Mouse (Mus musculus): ENCODE results near the gene Supv3l1. TPM values are rescaled to one million over a fixed set of nuclear protein-coding genes. Genes with fewer than 3 reads are reported as not detected.

Gene Supv3l1
- total and polyA plus RNA-seq, 3 experiments, result 51.8 to 72.0 TPM; not detected in 1

GRCm38 (mm10) chr10:62404901-62405300 lies 44.6 kb downstream of the Supv3l1 start:
- no peaks in the 10 kb centered on the region for H3K36me3 ChIP-seq (ENCODE audit: control insufficient read depth in 1 of 2, insufficient read depth in 2 of 2, low read length in 2 of 2)
- no peak for DNase-seq (ENCODE audit: low read depth, low spot score)
- H3K4me3 ChIP-seq (ENCODE audit: control insufficient read depth in 1 of 2, insufficient read depth in 1 of 2, low read depth in 2 of 2, low read length in 2 of 2), result no peak overlapping the region
- no peaks in the 10 kb centered on the region for H3K27me3 ChIP-seq (ENCODE audit: control insufficient read depth in 1 of 2, insufficient read depth in 2 of 2, low read length in 2 of 2)
- no peak for TF ChIP-seq TAL1 (IDR thresholded peaks at IDR 0.05; ENCODE audit: low read length)
- no peak for TF ChIP-seq E2F4 (IDR thresholded peaks at IDR 0.05; ENCODE audit: borderline replicate concordance, low read depth, low read length)
- TF ChIP-seq EP300 (IDR thresholded peaks at IDR 0.05; ENCODE audit: low read depth in 1 of 2, low read length in 2 of 2), result no peak
- TF ChIP-seq CTCF (IDR thresholded peaks at IDR 0.05 in 2 of 3, conservative IDR thresholded peaks at IDR 0.05 in 1 of 3; ENCODE audit: control insufficient read depth in 1 of 3, insufficient read depth in 1 of 3, low read depth in 2 of 3, low read length in 3 of 3, poor library complexity in 1 of 3, severe bottlenecking in 1 of 3), result no peak
- no peak for TF ChIP-seq NRF1 (IDR thresholded peaks at IDR 0.05; ENCODE audit: insufficient read depth, low read depth, low read length, poor library complexity, severe bottlenecking)
- no peak for TF ChIP-seq MYC (IDR thresholded peaks at IDR 0.05; ENCODE audit: low read depth, low read length)
- TF ChIP-seq USF2 (IDR thresholded peaks at IDR 0.05; ENCODE audit: borderline replicate concordance in 1 of 2, insufficient read depth in 1 of 2, low read depth in 1 of 2, low read length in 2 of 2), result no peak
- no peak for TF ChIP-seq MEF2A (IDR thresholded peaks at IDR 0.05; ENCODE audit: extremely low read depth, insufficient replicate concordance, low read depth, low read length, poor library complexity, severe bottlenecking)
- no peak for TF ChIP-seq MAX (IDR thresholded peaks at IDR 0.05; ENCODE audit: low read length)
- TF ChIP-seq JUND (IDR thresholded peaks at IDR 0.05; ENCODE audit: low read depth, low read length), result no peak
- no peak for TF ChIP-seq SIN3A (IDR thresholded peaks at IDR 0.05; ENCODE audit: low read length)
- no peak for TF ChIP-seq ETS1 (IDR thresholded peaks at IDR 0.05; ENCODE audit: low read depth, low read length)
- no peak for TF ChIP-seq SMC3 (IDR thresholded peaks at IDR 0.05; ENCODE audit: low read depth, low read length)
- TF ChIP-seq TCF12 (IDR thresholded peaks at IDR 0.05; ENCODE audit: low read depth, low read length), result no peak
- TF ChIP-seq UBTF (IDR thresholded peaks at IDR 0.05; ENCODE audit: borderline replicate concordance, insufficient read depth, low read depth, low read length), result no peak
- H3K4me1 ChIP-seq (ENCODE audit: control insufficient read depth in 1 of 2, insufficient read depth in 2 of 2, low read length in 2 of 2), result no peaks in the 10 kb centered on the region
- no peaks in the 10 kb centered on the region for H3K9me3 ChIP-seq (replicated peaks; ENCODE audit: insufficient read depth, low read length)
- no peaks in the 10 kb centered on the region for H3K79me2 ChIP-seq (ENCODE audit: control insufficient read depth, insufficient read depth, low read length, poor library complexity)
- H3K27ac ChIP-seq (ENCODE audit: control insufficient read depth, low read depth, low read length), result no peak overlapping the region
- no peak overlapping the region for H3K9ac ChIP-seq (ENCODE audit: control insufficient read depth, low read depth, low read length, poor library complexity, severe bottlenecking)

GRCm38 (mm10) chr10:62401641-62402111 lies 47.9 kb downstream of the Supv3l1 start:
- Histone ChIP-seq H3K36me3 (ENCODE audit: control insufficient read depth in 1 of 2, insufficient read depth in 2 of 2, low read length in 2 of 2) (no peaks in the 10 kb centered on the region), H3K9ac (ENCODE audit: control insufficient read depth, low read depth, low read length, poor library complexity, severe bottlenecking) (no peak overlapping the region), H3K4me1 (ENCODE audit: control insufficient read depth in 1 of 2, insufficient read depth in 2 of 2, low read length in 2 of 2) (no peaks in the 10 kb centered on the region), H3K27ac (ENCODE audit: control insufficient read depth, low read depth, low read length) (no peak overlapping the region), H3K79me2 (ENCODE audit: control insufficient read depth, insufficient read depth, low read length, poor library complexity) (no peaks in the 10 kb centered on the region), H3K27me3 (ENCODE audit: control insufficient read depth in 1 of 2, insufficient read depth in 2 of 2, low read length in 2 of 2) (no peaks in the 10 kb centered on the region), H3K4me3 (ENCODE audit: control insufficient read depth in 1 of 2, insufficient read depth in 1 of 2, low read depth in 2 of 2, low read length in 2 of 2) (no peak overlapping the region), H3K9me3 (replicated peaks; ENCODE audit: insufficient read depth, low read length) (no peaks in the 10 kb centered on the region)
- TF ChIP-seq USF2 (IDR thresholded peaks at IDR 0.05; ENCODE audit: borderline replicate concordance in 1 of 2, insufficient read depth in 1 of 2, low read depth in 1 of 2, low read length in 2 of 2) (no peak), HCFC1 (IDR thresholded peaks at IDR 0.05; ENCODE audit: low read depth, low read length) (no peak), TAL1 (IDR thresholded peaks at IDR 0.05; ENCODE audit: low read length) (no peak), CTCF (IDR thresholded peaks at IDR 0.05 in 2 of 3, conservative IDR thresholded peaks at IDR 0.05 in 1 of 3; ENCODE audit: control insufficient read depth in 1 of 3, insufficient read depth in 1 of 3, low read depth in 2 of 3, low read length in 3 of 3, poor library complexity in 1 of 3, severe bottlenecking in 1 of 3) (no peak)
- DNase-seq (ENCODE audit: low read depth, low spot score), result no peak
